Mouse (Mus musculus): ENCODE data around the gene Nkx2-1. TPM values are rescaled to one million over a fixed set of nuclear protein-coding genes. Genes with fewer than 3 reads are reported as not detected.
"Not testable (repeated sequence)": the region's sequence is repeated elsewhere in the genome, so short reads cannot be mapped to it uniquely, and the experiment has no call there.

Gene Nkx2-1
- 0.05 TPM in 1 of 2 replicates, not detected in the other for polyA plus RNA-seq (2015; fragmentation: Nextera tagmentation; extraction: Ambion mirVana)

GRCm38 (mm10) chr12:56536884-56537265 is at the start of gene Nkx2-1:
Gene Nkx2-1 (minus strand): TSS chr12:56536908.
- DNase-seq (ENCODE audit: low spot score) = no peak

- DNase-seq (ENCODE audit: low spot score) = peak; percentile 34
Observed at GRCm38 (mm10) chr12:56541068-56541467, 4.4 kb upstream of the Nkx2-1 start.

GRCm38 (mm10) chr12:56540591-56540990 is 3.9 kb upstream of the Nkx2-1 start:
- DNase-seq (ENCODE audit: low spot score) = no peak

- no peak for DNase-seq (ENCODE audit: low spot score)
Observed at GRCm38 (mm10) chr12:56538601-56539000, 1.9 kb upstream of the Nkx2-1 start.

- DNase-seq (ENCODE audit: low spot score) = no peak
Observed at GRCm38 (mm10) chr12:56537931-56538330, 1.2 kb upstream of the Nkx2-1 start.

- DNase-seq (ENCODE audit: low spot score) = no peak
Observed at GRCm38 (mm10) chr12:56537342-56537741, 634 bp upstream of the Nkx2-1 start.

GRCm38 (mm10) chr12:56536174-56536883 is 379 bp downstream of the Nkx2-1 start:
- DNase-seq (ENCODE audit: low spot score) = no peak

- DNase-seq (ENCODE audit: low spot score) = no peak
Observed at GRCm38 (mm10) chr12:56535411-56536173, 1.1 kb downstream of the Nkx2-1 start.

- DNase-seq (ENCODE audit: low spot score) = no peak
Observed at GRCm38 (mm10) chr12:56534651-56535326, 1.9 kb downstream of the Nkx2-1 start.

- DNase-seq (ENCODE audit: low spot score) = no peak
Observed at GRCm38 (mm10) chr12:56534311-56534650, 2.4 kb downstream of the Nkx2-1 start.

- no peak for DNase-seq (ENCODE audit: low spot score)
Observed at GRCm38 (mm10) chr12:56533501-56534310, 3.0 kb downstream of the Nkx2-1 start.

- no peak for DNase-seq (ENCODE audit: low spot score)
Observed at GRCm38 (mm10) chr12:56532986-56533495, 3.7 kb downstream of the Nkx2-1 start.

GRCm38 (mm10) chr12:56532142-56532541 is 4.6 kb downstream of the Nkx2-1 start:
- no peak for DNase-seq (ENCODE audit: low spot score)

- DNase-seq (ENCODE audit: low spot score) = no peak
Observed at GRCm38 (mm10) chr12:56531051-56531620, 5.6 kb downstream of the Nkx2-1 start.

GRCm38 (mm10) chr12:56529931-56530330 is 6.8 kb downstream of the Nkx2-1 start:
- no peak for DNase-seq (ENCODE audit: low spot score)

- no peak for DNase-seq (ENCODE audit: low spot score)
Observed at GRCm38 (mm10) chr12:56528881-56529681, 7.6 kb downstream of the Nkx2-1 start.

GRCm38 (mm10) chr12:56528034-56528570 is 8.6 kb downstream of the Nkx2-1 start:
- no peak for DNase-seq (ENCODE audit: low spot score)

GRCm38 (mm10) chr12:56527071-56527470 is 9.6 kb downstream of the Nkx2-1 start:
- no peak for DNase-seq (ENCODE audit: low spot score)

GRCm38 (mm10) chr12:56525219-56525797 is 11.4 kb downstream of the Nkx2-1 start:
- not testable (repeated sequence) for DNase-seq (ENCODE audit: low spot score)

Data from thymus, postnatal 0 days (tissue).